Mouse (Mus musculus) kidney, embryonic 14.5 days (tissue): ENCODE measurements at regions not wholly inside any gene's neighbourhood (a gene's known extent, or its start where the extent isn't known, plus 50 kb on each side); places are given as distances from the start of the nearest gene placed in this dataset.

Source experiments
- ATAC-seq: fragments of 200-750 bp; cut with Nextera tagmentation; 2 replicates; pipeline ENCODE4 v1.8.0; 2017; ENCODE audit warnings: moderate number of reproducible peaks, mild to moderate bottlenecking, moderate TSS enrichment, moderate library complexity; ENCODE audit not compliant: low FRiP score, low TSS enrichment
- H3K27ac ChIP-seq: fragments of 300-500 bp; sonication (generic); 2 replicates; pipeline ENCODE4 v1.5.1; 2014; ENCODE audit warnings: low read depth, mild to moderate bottlenecking, low read length, moderate library complexity, mixed read lengths
- H3K27me3 ChIP-seq: fragments of 300-500 bp; sonication (generic); 2 replicates; pipeline ENCODE4 v1.6.1; 2014; ENCODE audit warnings: mild to moderate bottlenecking, low read length; ENCODE audit not compliant: control insufficient read depth, insufficient read depth
- H3K36me3 ChIP-seq: fragments of 300-500 bp; sonication (generic); 2 replicates; pipeline ENCODE4 v1.6.1; 2014; ENCODE audit warnings: low read length, mixed read lengths; ENCODE audit not compliant: control insufficient read depth, insufficient read depth
- H3K4me1 ChIP-seq: fragments of 300-500 bp; sonication (generic); 2 replicates; pipeline ENCODE4 v1.6.1; 2014; ENCODE audit warnings: low read length, mixed read lengths; ENCODE audit not compliant: control insufficient read depth, insufficient read depth
- H3K4me2 ChIP-seq: fragments of 300-500 bp; sonication (generic); replicated peaks from 2 replicates; pipeline ENCODE4 v1.6.1; 2014; ENCODE audit warnings: low read depth, mild to moderate bottlenecking, low read length
- H3K4me3 ChIP-seq: fragments of 300-500 bp; sonication (generic); 2 replicates; pipeline ENCODE4 v1.5.1; 2014; ENCODE audit warnings: mild to moderate bottlenecking, low read length
- H3K9ac ChIP-seq: fragments of 300-500 bp; sonication (generic); 2 replicates; pipeline ENCODE4 v1.6.1; 2014; ENCODE audit warnings: low read depth, mild to moderate bottlenecking, low read length, moderate library complexity
- H3K9me3 ChIP-seq: fragments of 300-500 bp; sonication (generic); 2 replicates; pipeline ENCODE4 v1.6.1; 2016; ENCODE audit warnings: low read length; ENCODE audit not compliant: control insufficient read depth
- WGBS: fragments of 180-500 bp; shearing (Covaris S2); extraction: QIAGEN DNeasy Blood & Tissue Kit; methylation state at CpG from one replicate; pipeline ENCODE4 v1.1.7; 2014; 5-methylcytosine and 5-hydroxymethylcytosine counted together

DNA sequence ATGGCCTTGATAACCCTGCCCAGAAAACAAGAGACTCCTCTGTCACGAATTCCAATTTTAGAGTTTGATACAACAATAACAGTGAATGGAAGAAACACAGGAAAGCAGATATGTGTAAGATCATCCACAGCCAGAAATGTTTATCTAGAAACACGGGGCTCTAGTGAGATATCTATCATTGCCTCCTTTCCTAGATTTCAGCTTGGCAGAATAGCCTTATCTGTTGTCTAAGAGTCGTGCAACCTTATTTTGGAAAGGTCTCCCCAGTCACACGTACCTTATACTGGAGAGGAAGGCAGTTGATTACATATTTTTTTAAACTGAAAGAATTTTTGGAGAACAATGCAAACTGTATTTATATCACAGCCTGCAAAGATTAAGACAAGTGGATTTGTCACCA lies 61.6 kb downstream of the Gm10295 start:
- no peak for ATAC-seq
- H3K27me3 ChIP-seq = no peaks in the 10 kb centered on the region
- H3K4me3 ChIP-seq = no peak overlapping the region
- H3K9me3 ChIP-seq = no peaks in the 10 kb centered on the region
- WGBS = 68% methylated on average over 4 of the region's 4 CpGs
- no peaks in the 10 kb centered on the region for H3K36me3 ChIP-seq
- no peaks in the 10 kb centered on the region for H3K4me1 ChIP-seq
- no peak overlapping the region for H3K4me2 ChIP-seq
- no peak overlapping the region for H3K27ac ChIP-seq
- no peak overlapping the region for H3K9ac ChIP-seq

DNA sequence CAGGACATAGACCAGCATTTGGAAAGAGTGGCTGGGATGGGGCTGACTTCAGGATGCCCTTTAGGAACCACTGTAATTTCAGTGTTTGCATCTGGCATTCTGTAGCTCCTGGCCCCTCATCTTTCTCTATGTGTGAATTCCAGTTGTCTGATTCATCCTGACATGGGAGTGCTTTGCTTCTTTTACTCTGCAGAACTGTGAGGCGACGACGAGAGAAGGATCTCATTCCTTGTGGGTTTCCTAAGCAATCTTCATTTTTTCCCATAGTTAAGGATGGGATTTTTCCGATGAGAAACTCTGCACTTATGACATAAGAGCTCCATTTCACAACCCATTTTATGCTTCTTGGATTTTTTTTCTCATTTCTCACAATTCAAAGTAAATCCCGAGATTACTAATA lies 62.0 kb downstream of the Gm10295 start:
- H3K4me2 ChIP-seq = no peak overlapping the region
- WGBS = 86% methylated on average over 5 of the region's 5 CpGs
- no peaks in the 10 kb centered on the region for H3K9me3 ChIP-seq
- no peaks in the 10 kb centered on the region for H3K36me3 ChIP-seq
- H3K9ac ChIP-seq = no peak overlapping the region
- H3K27me3 ChIP-seq = no peaks in the 10 kb centered on the region
- no peaks in the 10 kb centered on the region for H3K4me1 ChIP-seq
- no peak overlapping the region for H3K27ac ChIP-seq
- no peak for ATAC-seq
- H3K4me3 ChIP-seq = no peak overlapping the region

DNA sequence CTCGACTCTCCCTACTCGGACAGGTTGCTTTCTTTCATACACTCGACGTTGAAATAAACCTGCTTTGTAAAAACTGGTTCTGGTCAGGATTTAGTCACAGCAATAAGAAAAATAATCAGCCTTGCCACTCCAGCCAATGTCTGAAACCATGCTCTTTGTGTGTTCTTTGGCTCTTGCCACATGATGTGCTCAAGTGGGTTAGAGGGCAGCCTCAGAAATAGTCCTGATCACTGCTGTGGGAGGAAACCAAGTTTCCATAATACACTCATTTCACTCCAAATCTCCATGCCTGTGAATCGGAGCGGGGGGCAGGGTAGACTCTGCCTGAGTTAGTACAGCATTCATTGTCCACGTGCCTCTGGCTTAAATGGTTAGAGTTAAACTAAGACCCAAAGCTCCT lies 63.8 kb downstream of the Gm10295 start:
- H3K27me3 ChIP-seq = no peaks in the 10 kb centered on the region
- no peaks in the 10 kb centered on the region for H3K36me3 ChIP-seq
- H3K4me1 ChIP-seq = no peaks in the 10 kb centered on the region
- no peak for ATAC-seq
- H3K4me3 ChIP-seq = no peak overlapping the region
- H3K4me2 ChIP-seq = no peak overlapping the region
- WGBS = 90% methylated on average over 7 of the region's 7 CpGs
- H3K9me3 ChIP-seq = peaks cover 2% of the 10 kb centered on the region; the same call in 1 of the 2 replicates
- no peak overlapping the region for H3K27ac ChIP-seq
- no peak overlapping the region for H3K9ac ChIP-seq

DNA sequence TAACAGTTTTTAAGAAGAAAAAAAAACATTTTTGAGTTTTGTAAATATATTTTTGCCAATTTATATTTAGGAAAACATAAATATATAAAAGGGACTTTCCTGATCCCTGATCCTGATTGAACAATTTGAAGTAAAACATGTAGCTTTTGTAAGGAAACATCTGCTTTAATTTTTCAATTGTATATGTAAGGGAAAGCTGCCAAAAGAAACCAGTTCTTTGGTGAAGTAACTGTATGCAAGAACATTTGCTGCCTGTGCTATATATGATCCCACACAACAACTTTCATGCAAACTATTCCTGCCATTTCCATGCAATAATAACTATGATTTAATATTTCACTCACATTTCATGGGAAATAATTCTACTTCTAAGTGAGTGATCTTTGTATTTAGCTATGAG lies 67.0 kb downstream of the Gm10295 start:
- Histone ChIP-seq H3K9ac (no peak overlapping the region), H3K4me1 (no peaks in the 10 kb centered on the region), H3K27ac (no peak overlapping the region), H3K4me3 (no peak overlapping the region), H3K4me2 (no peak overlapping the region), H3K9me3 (peaks cover 2% of the 10 kb centered on the region; the same call in 1 of the 2 replicates), H3K27me3 (no peaks in the 10 kb centered on the region), H3K36me3 (no peaks in the 10 kb centered on the region)
- ATAC-seq = no peak

DNA sequence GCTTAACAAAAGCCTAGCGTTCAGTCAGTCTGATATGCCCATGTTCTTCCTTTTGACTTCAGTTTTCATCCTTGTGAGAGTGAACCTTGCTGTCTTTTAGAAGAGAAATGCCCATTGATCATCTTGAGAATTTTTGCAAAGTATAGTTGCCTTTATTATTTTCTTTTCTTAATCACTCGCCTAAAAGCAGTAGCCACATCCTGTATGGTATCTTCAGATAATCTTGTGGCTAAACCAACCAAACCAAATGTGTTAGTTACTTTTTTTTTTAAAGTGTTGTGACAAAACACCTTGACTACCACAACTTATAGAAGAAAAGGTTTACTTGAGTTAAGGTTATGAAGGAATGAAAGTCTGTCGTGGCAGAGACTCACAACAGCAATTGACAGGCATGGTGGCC lies 67.9 kb downstream of the Gm10295 start:
- H3K36me3 ChIP-seq = no peaks in the 10 kb centered on the region
- no peaks in the 10 kb centered on the region for H3K4me1 ChIP-seq
- H3K4me3 ChIP-seq = no peak overlapping the region
- H3K4me2 ChIP-seq = no peak overlapping the region
- 90% methylated on average over 3 of the region's 3 CpGs for WGBS
- ATAC-seq = no peak
- H3K27me3 ChIP-seq = no peaks in the 10 kb centered on the region
- H3K9me3 ChIP-seq = peaks cover 2% of the 10 kb centered on the region; the same call in 1 of the 2 replicates
- H3K9ac ChIP-seq = no peak overlapping the region
- H3K27ac ChIP-seq = no peak overlapping the region

DNA sequence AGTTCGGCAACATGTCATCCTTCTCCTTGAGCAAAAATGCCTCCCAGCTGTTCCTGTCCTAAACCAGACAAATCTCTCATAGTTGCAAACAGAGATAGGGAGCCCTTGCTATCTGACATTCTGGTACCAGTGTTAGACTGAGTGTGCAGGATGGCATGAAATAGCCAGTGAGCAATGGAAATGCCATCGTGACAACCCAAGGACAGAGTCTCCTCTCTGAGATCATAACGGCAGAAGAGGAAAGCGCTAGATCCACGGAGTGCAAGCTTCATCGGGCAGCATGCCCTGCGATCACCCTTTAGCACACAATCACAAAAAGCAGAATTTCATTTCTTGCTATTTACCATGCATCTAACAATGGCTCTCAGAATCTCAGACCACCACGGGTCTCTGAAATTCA lies 85.2 kb downstream of the Gm10295 start:
- Histone ChIP-seq H3K9me3 (no peaks in the 10 kb centered on the region), H3K4me2 (no peak overlapping the region), H3K9ac (no peak overlapping the region), H3K36me3 (no peaks in the 10 kb centered on the region), H3K27ac (no peak overlapping the region), H3K4me1 (no peaks in the 10 kb centered on the region), H3K4me3 (no peak overlapping the region), H3K27me3 (no peaks in the 10 kb centered on the region)
- ATAC-seq = no peak
- 76% methylated on average over 8 of the region's 8 CpGs for WGBS

DNA sequence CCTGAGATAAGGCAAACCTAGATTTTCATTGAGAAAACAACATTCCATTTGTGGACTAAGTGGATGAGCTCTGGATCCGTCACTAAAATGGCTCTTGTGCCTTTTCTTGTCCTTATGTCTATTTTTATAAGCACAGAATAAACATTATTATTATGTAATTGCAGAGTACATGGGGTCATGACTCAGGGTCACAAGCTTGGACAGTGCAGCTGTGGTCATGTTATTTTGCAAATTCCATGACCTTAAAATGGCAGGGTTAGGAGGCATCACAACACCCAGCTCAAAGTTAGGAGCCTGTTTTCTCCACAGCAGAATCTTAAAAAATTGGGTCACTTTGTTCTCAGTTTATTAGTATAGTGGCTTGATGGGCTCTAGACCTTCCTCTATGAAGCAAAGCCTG lies 87.2 kb downstream of the Gm10295 start:
- Histone ChIP-seq H3K4me1 (no peaks in the 10 kb centered on the region), H3K27me3 (no peaks in the 10 kb centered on the region), H3K27ac (no peak overlapping the region), H3K36me3 (no peaks in the 10 kb centered on the region), H3K9me3 (no peaks in the 10 kb centered on the region), H3K4me3 (no peak overlapping the region), H3K4me2 (no peak overlapping the region), H3K9ac (no peak overlapping the region)
- 83% methylated on average over 1 of the region's 1 CpGs for WGBS
- no peak for ATAC-seq

DNA sequence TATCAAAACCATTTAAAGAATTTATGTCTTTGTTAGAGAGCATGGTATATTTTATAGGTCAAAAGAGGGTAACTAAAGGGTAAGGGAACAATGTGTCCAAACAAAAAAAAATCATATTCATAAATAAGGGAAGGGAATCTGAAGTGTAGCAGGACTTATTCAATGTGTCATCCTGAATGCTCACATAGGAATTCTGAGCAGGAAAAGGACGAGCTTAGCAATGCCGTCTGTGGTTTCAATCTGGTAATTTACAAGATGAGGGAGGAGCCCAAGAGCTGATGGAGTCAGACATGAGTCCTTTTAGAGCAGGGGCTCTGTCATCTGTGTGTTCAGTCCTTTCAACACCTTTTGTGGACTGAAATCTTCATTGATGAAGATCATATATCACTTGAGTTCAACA lies 101.6 kb downstream of the Gm10295 start:
- H3K36me3 ChIP-seq = no peaks in the 10 kb centered on the region
- no peak for ATAC-seq
- WGBS = 44% methylated on average over 2 of the region's 2 CpGs
- H3K4me1 ChIP-seq = no peaks in the 10 kb centered on the region
- no peaks in the 10 kb centered on the region for H3K27me3 ChIP-seq
- no peak overlapping the region for H3K4me2 ChIP-seq
- no peaks in the 10 kb centered on the region for H3K9me3 ChIP-seq
- H3K9ac ChIP-seq = no peak overlapping the region
- H3K4me3 ChIP-seq = no peak overlapping the region
- H3K27ac ChIP-seq = peak overlapping the region; percentile 56; the same call in 1 of the 2 replicates

DNA sequence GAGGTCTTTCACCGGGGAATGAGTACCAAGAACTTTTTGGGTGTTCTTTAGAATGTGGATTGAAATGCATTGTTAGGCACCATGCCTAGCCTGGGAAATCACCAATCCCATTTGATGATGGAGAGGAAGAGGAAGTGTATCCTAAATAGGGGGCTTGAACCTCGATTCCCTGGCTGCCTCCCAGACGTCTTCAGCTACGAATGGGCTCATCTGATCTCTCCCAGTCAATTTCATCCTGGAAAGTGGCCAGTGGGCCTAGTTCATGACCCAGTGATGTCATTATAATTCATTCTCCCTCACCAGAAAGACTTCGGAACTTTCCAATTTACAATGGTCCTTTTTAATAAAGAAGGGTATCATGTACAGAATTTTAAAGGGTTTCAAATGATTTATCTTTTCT lies 102.1 kb downstream of the Gm10295 start:
- Histone ChIP-seq H3K4me3 (no peak overlapping the region), H3K27me3 (no peaks in the 10 kb centered on the region), H3K4me1 (no peaks in the 10 kb centered on the region), H3K9me3 (no peaks in the 10 kb centered on the region), H3K36me3 (no peaks in the 10 kb centered on the region), H3K9ac (no peak overlapping the region), H3K27ac (0 out of 2 replicates have a peak overlapping the region, but pooled peaks have one; percentile 43), H3K4me2 (no peak overlapping the region)
- ATAC-seq = no peak
- 37% methylated on average over 5 of the region's 5 CpGs for WGBS

DNA sequence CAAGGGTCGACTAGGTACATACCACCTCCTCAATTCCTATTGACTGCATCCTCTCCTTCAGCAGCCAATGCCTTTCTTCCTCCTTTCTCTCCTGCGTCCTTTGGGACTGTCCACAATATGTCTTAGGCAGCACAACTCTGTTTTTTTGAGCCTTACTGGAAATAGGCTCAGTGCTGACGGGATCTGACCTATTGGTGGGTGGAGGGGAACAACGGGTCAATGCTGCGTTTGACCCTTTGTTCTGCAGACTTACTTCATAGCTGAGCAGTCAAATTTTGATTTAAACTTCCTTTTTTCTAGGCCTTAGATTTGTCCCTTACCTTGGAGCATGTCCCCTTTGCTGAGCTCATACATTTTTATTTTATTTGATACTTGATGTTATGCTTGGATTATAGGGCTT lies 103.4 kb downstream of the Gm10295 start:
- Histone ChIP-seq H3K4me3 (no peak overlapping the region), H3K27ac (no peak overlapping the region), H3K36me3 (no peaks in the 10 kb centered on the region), H3K27me3 (no peaks in the 10 kb centered on the region), H3K9ac (no peak overlapping the region), H3K9me3 (no peaks in the 10 kb centered on the region), H3K4me2 (no peak overlapping the region), H3K4me1 (no peaks in the 10 kb centered on the region)
- ATAC-seq = no peak
- WGBS = 57% methylated on average over 5 of the region's 5 CpGs
